Mouse (Mus musculus): ENCODE results near the gene H2-M10.6. TPM values are rescaled to one million over a fixed set of nuclear protein-coding genes. Genes with fewer than 3 reads are reported as not detected.
"Not testable (repeated sequence)": the region's sequence is repeated elsewhere in the genome, so short reads cannot be mapped to it uniquely, and the experiment has no call there.

Gene H2-M10.6
- polyA plus RNA-seq (2012; rRNA removed) (not detected in 2 replicates), polyA plus RNA-seq (2014; fragmentation: Nextera tagmentation; extraction: Ambion mirVana) (not detected in 2 replicates)

DNA sequence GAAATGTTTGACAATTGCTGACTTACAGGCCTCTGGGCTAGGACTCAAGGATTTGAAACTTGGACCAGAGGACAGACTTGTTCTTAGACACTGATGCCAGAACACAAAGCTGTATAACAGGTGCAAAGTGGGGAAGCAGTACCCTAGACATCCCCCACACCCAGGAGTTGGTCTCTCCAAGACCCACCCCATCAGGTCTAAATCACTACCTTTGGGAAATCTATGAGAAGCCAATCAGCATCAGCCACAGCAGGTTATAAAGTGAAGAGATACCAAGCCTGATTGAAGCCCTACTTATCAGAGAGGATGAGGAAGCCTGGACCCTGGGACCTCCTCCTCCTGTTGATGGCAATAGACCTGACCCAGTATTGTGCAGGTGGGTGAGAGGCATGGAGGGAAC lies at the start of gene H2-M10.6:
Gene H2-M10.6 (plus strand): TSS at position 301 of the 400 bp plus-strand sequence.
- no peaks in the 10 kb centered on the region for H3K4me1 ChIP-seq (replicated peaks; ENCODE audit: control insufficient read depth in 2 of 2, insufficient read depth in 2 of 2, low read length in 1 of 2)
- H3K27me3 ChIP-seq (ENCODE audit: control insufficient read depth, insufficient read depth, low read length), result no peaks in the 10 kb centered on the region
- no peaks in the 10 kb centered on the region for H3K9me3 ChIP-seq (ENCODE audit: control insufficient read depth, low read length)
- no peak within 1 kb of the TSS for H3K27ac ChIP-seq
- H3K9ac ChIP-seq (replicated peaks), result no peak within 1 kb of the TSS
- no peak within 1 kb of the TSS for H3K4me3 ChIP-seq (ENCODE audit: insufficient read depth in 1 of 2, low read depth in 2 of 2, low read length in 2 of 2)
- H3K4me2 ChIP-seq (ENCODE audit: low read depth), result no peak within 1 kb of the TSS
- DNase-seq (ENCODE audit: low read depth in 3 of 3, low spot score in 3 of 3) (no peak), ATAC-seq (ENCODE audit: insufficient read depth) (no peak)
- H3K36me3 ChIP-seq (replicated peaks; ENCODE audit: control insufficient read depth, insufficient read depth, low read depth), result no peaks in the 10 kb centered on the region
- TF ChIP-seq EP300 (IDR thresholded peaks at IDR 0.05; ENCODE audit: low read depth) (no peak), CTCF (IDR thresholded peaks at IDR 0.05; ENCODE audit: low read depth) (no peak)

DNA sequence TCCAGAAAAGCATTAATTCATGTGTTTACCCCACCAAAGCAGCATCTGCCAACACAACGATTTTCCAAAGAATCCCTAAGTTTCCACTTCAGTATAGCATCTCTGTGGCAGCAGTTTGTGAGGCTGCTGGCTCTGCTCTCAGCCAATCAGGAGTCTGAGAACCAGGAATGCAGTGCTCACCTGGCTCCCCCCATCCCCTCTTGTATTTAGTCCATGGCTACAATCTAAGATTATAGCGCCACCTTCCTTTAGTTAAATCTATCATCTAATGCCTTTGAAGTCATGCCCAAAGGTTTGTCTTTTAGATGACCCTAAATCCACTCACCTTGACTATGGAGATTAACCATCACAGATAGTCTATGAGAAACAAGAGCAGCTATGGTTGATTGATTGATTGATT lies 48.2 kb upstream of the H2-M10.6 start:
- Histone ChIP-seq H3K27ac (no peak overlapping the region), H3K36me3 (replicated peaks; ENCODE audit: control insufficient read depth, insufficient read depth, low read depth) (no peaks in the 10 kb centered on the region), H3K4me1 (replicated peaks; ENCODE audit: control insufficient read depth in 2 of 2, insufficient read depth in 2 of 2, low read length in 1 of 2) (no peaks in the 10 kb centered on the region), H3K9me3 (ENCODE audit: control insufficient read depth, low read length) (no peaks in the 10 kb centered on the region), H3K9ac (replicated peaks) (no peak overlapping the region), H3K4me3 (ENCODE audit: insufficient read depth in 1 of 2, low read depth in 2 of 2, low read length in 2 of 2) (no peak overlapping the region), H3K4me2 (ENCODE audit: low read depth) (no peak overlapping the region), H3K27me3 (ENCODE audit: control insufficient read depth, insufficient read depth, low read length) (no peaks in the 10 kb centered on the region)
- ATAC-seq (ENCODE audit: insufficient read depth) (no peak), DNase-seq (ENCODE audit: low read depth in 3 of 3, low spot score in 3 of 3) (no peak)
- TF ChIP-seq EP300 (IDR thresholded peaks at IDR 0.05; ENCODE audit: low read depth) (no peak), CTCF (IDR thresholded peaks at IDR 0.05; ENCODE audit: low read depth) (no peak)
- 45% methylated on average over 2 of the region's 2 CpGs for WGBS (ENCODE audit: insufficient replicate concordance)

DNA sequence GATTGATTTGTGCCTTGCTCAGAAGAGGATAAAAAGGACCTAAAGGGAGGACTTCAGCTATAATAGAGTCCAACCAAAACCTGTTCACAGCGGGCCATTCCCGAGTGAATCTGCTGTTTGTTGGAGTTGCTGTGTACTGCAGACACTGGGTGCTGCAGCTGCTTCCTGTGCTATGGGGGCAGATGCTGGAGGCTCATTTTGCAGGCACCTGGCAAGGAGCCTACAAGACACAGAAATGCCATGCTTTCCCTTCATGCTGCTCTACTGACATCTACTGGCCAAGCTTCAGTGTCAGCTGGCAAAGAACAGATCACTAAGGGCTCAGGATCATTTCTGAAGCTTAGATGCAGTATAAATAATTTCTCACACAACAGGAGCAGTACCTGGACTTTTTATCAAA lies 47.7 kb upstream of the H2-M10.6 start:
- H3K36me3 ChIP-seq (replicated peaks; ENCODE audit: control insufficient read depth, insufficient read depth, low read depth); H3K4me1 ChIP-seq (replicated peaks; ENCODE audit: control insufficient read depth in 2 of 2, insufficient read depth in 2 of 2, low read length in 1 of 2); H3K27ac ChIP-seq; H3K27me3 ChIP-seq (ENCODE audit: control insufficient read depth, insufficient read depth, low read length); H3K4me2 ChIP-seq (ENCODE audit: low read depth); ATAC-seq (ENCODE audit: insufficient read depth); H3K9me3 ChIP-seq (ENCODE audit: control insufficient read depth, low read length); H3K9ac ChIP-seq (replicated peaks); H3K4me3 ChIP-seq (ENCODE audit: insufficient read depth in 1 of 2, low read depth in 2 of 2, low read length in 2 of 2); DNase-seq (ENCODE audit: low read depth in 3 of 3, low spot score in 3 of 3): not testable (repeated sequence)
- 14% methylated on average over 2 of the region's 2 CpGs for WGBS (ENCODE audit: insufficient replicate concordance)

DNA sequence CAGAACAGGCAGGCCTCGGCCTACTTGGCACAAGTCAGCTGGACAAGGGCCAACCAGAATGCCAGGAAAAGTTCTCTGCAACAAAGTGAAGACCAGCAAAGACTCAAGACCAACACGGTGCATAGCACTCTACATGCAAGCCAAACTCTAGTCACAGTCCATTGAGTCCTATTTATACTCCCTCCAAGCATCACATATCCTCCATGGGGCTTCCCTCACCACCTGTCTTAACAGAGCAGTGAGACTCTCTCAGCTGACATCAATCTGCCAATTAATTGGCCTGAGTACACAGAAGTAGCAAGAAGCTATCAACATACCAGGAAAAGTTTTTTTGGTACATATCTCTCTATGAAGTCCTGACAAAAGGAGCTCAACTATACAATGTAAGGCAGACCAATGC lies 46.6 kb upstream of the H2-M10.6 start:
- H3K4me1 ChIP-seq (replicated peaks; ENCODE audit: control insufficient read depth in 2 of 2, insufficient read depth in 2 of 2, low read length in 1 of 2); DNase-seq (ENCODE audit: low read depth in 3 of 3, low spot score in 3 of 3); H3K9me3 ChIP-seq (ENCODE audit: control insufficient read depth, low read length); ATAC-seq (ENCODE audit: insufficient read depth); H3K9ac ChIP-seq (replicated peaks); H3K27me3 ChIP-seq (ENCODE audit: control insufficient read depth, insufficient read depth, low read length); H3K36me3 ChIP-seq (replicated peaks; ENCODE audit: control insufficient read depth, insufficient read depth, low read depth); H3K4me3 ChIP-seq (ENCODE audit: insufficient read depth in 1 of 2, low read depth in 2 of 2, low read length in 2 of 2); H3K27ac ChIP-seq; H3K4me2 ChIP-seq (ENCODE audit: low read depth): not testable (repeated sequence)
- 32% methylated on average over 2 of the region's 2 CpGs for WGBS (ENCODE audit: insufficient replicate concordance)

DNA sequence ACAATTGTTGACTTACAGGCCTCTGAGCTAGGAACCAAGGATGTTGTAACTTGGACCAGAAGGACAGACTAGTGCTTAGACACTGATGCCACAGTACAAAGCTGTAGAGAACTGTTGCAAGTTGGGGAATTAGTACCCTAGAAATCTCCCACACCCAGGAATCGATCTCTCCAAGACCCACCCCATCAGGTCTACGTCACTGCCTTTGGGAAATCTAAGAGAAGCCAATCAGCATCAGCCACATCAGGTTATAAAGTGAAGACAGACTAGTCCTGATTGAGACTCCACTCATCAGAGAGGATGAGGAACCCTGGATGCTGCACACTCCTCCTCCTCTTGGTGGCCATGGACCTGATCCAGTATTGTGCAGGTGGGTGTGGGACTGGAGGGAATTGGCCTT lies 39.4 kb upstream of the H2-M10.6 start, which contains the start of gene H2-M10.5:
Gene H2-M10.5 (plus strand): TSS at position 301 of the 400 bp plus-strand sequence.
- WGBS (ENCODE audit: insufficient replicate concordance), result 69% methylated on average over 2 of the region's 2 CpGs
- not testable (repeated sequence) for ATAC-seq (ENCODE audit: insufficient read depth)

DNA sequence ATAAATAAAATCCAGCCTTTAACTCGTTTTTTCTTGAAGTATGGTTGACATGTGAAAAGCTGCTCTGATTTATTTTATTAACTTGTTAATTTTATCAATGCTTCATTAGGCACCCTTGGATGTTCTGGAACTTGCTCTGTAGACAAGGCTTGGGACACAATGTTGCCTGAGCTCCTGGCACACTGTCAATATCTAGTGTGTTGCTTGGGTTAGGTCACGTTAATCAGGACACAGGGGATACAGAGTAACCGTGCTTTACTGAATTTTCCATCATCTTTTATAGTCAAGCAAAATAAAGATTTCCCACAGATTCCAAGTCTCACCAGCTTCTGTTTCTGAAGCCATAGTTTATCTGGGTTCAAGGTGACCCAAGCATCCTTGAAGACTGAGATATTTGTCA lies 30.4 kb upstream of the H2-M10.6 start:
- Histone ChIP-seq H3K4me1 (replicated peaks; ENCODE audit: control insufficient read depth in 2 of 2, insufficient read depth in 2 of 2, low read length in 1 of 2) (no peaks in the 10 kb centered on the region), H3K36me3 (replicated peaks; ENCODE audit: control insufficient read depth, insufficient read depth, low read depth) (no peaks in the 10 kb centered on the region), H3K9me3 (ENCODE audit: control insufficient read depth, low read length) (no peaks in the 10 kb centered on the region), H3K27me3 (ENCODE audit: control insufficient read depth, insufficient read depth, low read length) (no peaks in the 10 kb centered on the region), H3K27ac (no peak overlapping the region), H3K9ac (replicated peaks) (no peak overlapping the region), H3K4me3 (ENCODE audit: insufficient read depth in 1 of 2, low read depth in 2 of 2, low read length in 2 of 2) (no peak overlapping the region), H3K4me2 (ENCODE audit: low read depth) (no peak overlapping the region)
- DNase-seq (ENCODE audit: low read depth in 3 of 3, low spot score in 3 of 3), result no peak
- TF ChIP-seq EP300 (IDR thresholded peaks at IDR 0.05; ENCODE audit: low read depth) (no peak), CTCF (IDR thresholded peaks at IDR 0.05; ENCODE audit: low read depth) (no peak)
- WGBS (ENCODE audit: insufficient replicate concordance), result 32% methylated on average over 3 of the region's 3 CpGs
- ATAC-seq (ENCODE audit: insufficient read depth), result no peak

More for the DNA sequence above, 39.4 kb upstream of the H2-M10.6 start, which contains the start of gene H2-M10.5:
- not testable (repeated sequence) for H3K9ac ChIP-seq (replicated peaks); H3K9me3 ChIP-seq (ENCODE audit: control insufficient read depth, low read length); DNase-seq (ENCODE audit: low read depth in 3 of 3, low spot score in 3 of 3); H3K4me3 ChIP-seq (ENCODE audit: insufficient read depth in 1 of 2, low read depth in 2 of 2, low read length in 2 of 2); H3K36me3 ChIP-seq (replicated peaks; ENCODE audit: control insufficient read depth, insufficient read depth, low read depth); H3K4me1 ChIP-seq (replicated peaks; ENCODE audit: control insufficient read depth in 2 of 2, insufficient read depth in 2 of 2, low read length in 1 of 2); H3K27me3 ChIP-seq (ENCODE audit: control insufficient read depth, insufficient read depth, low read length); H3K27ac ChIP-seq; H3K4me2 ChIP-seq (ENCODE audit: low read depth)

Data from liver, embryonic 14.5 days (tissue).